Mouse (Mus musculus) hindbrain, embryonic 15.5 days (tissue): Measurements from ENCODE around the gene Nr1h4. TPM values are rescaled to one million over a fixed set of nuclear protein-coding genes. Genes with fewer than 3 reads are reported as not detected.

ENCODE experiments used
- ATAC-seq: fragments of 200-750 bp; cut with Nextera tagmentation; 2 replicates; pipeline ENCODE4 v1.8.0; 2017; ENCODE audit warnings: low read depth, moderate number of reproducible peaks, moderate TSS enrichment; ENCODE audit not compliant: low FRiP score
- H3K27ac ChIP-seq: fragments of 300-500 bp; sonication (generic); replicated peaks from 2 replicates; pipeline ENCODE4 v1.5.1; 2015; ENCODE audit warnings: mild to moderate bottlenecking, inconsistent platforms
- H3K27me3 ChIP-seq: fragments of 300-500 bp; sonication (generic); 2 replicates; pipeline ENCODE4 v1.6.1; 2015; ENCODE audit warnings: control low read depth, inconsistent platforms
- H3K36me3 ChIP-seq: fragments of 300-500 bp; sonication (generic); 2 replicates; pipeline ENCODE4 v1.6.1; 2015; ENCODE audit warnings: control low read depth, inconsistent platforms
- H3K4me1 ChIP-seq: fragments of 300-500 bp; sonication (generic); replicated peaks from 2 replicates; pipeline ENCODE4 v1.6.1; 2015; ENCODE audit warnings: control low read depth, inconsistent platforms
- H3K4me2 ChIP-seq: fragments of 300-500 bp; sonication (generic); 2 replicates; pipeline ENCODE4 v1.6.1; 2015; ENCODE audit warnings: moderate library complexity, mild to moderate bottlenecking, inconsistent platforms
- H3K4me3 ChIP-seq: fragments of 300-500 bp; sonication (generic); 2 replicates; pipeline ENCODE4 v1.5.1; 2015; ENCODE audit warnings: mild to moderate bottlenecking, inconsistent platforms
- H3K9ac ChIP-seq: fragments of 300-500 bp; sonication (generic); 2 replicates; pipeline ENCODE4 v1.6.1; 2015; ENCODE audit warnings: inconsistent platforms
- H3K9me3 ChIP-seq: fragments of 300-500 bp; sonication (generic); 2 replicates; pipeline ENCODE4 v1.6.1; 2016; ENCODE audit warnings: control low read depth, inconsistent platforms
- WGBS: fragments of 180-500 bp; shearing (Covaris S2); methylation state at CpG from one replicate; pipeline ENCODE4 v1.1.7; 2015; 5-methylcytosine and 5-hydroxymethylcytosine counted together
- polyA plus RNA-seq: library from polyadenylated mRNA; unstranded; fragments of >200 nt; fragmentation: Nextera tagmentation; extraction: Ambion mirVana; gene quantifications from 2 replicates; pipeline ENCODE4 v1.2.1, GENCODE M21; 2015

The Nr1h4 gene
- polyA plus RNA-seq, 1 experiment from 2014 or later, result not detected

GRCm38 (mm10) chr10:89519226-89519625 lies 14.2 kb downstream of the Nr1h4 start:
- Histone ChIP-seq H3K9ac (no peak overlapping the region), H3K27me3 (no peaks in the 10 kb centered on the region), H3K36me3 (no peaks in the 10 kb centered on the region), H3K4me2 (no peak overlapping the region), H3K27ac (no peak overlapping the region), H3K4me1 (no peaks in the 10 kb centered on the region), H3K4me3 (no peak overlapping the region), H3K9me3 (no peaks in the 10 kb centered on the region)
- WGBS, result 85% methylated on average over 4 of the region's 4 CpGs
- no peak for ATAC-seq

GRCm38 (mm10) chr10:89518365-89518764 lies 15.0 kb downstream of the Nr1h4 start:
- Histone ChIP-seq H3K9me3 (no peaks in the 10 kb centered on the region), H3K4me3 (no peak overlapping the region), H3K27ac (no peak overlapping the region), H3K4me2 (no peak overlapping the region), H3K4me1 (no peaks in the 10 kb centered on the region), H3K9ac (no peak overlapping the region), H3K36me3 (no peaks in the 10 kb centered on the region), H3K27me3 (no peaks in the 10 kb centered on the region)
- no peak for ATAC-seq
- WGBS, result 87% methylated on average over 2 of the region's 2 CpGs

DNA sequence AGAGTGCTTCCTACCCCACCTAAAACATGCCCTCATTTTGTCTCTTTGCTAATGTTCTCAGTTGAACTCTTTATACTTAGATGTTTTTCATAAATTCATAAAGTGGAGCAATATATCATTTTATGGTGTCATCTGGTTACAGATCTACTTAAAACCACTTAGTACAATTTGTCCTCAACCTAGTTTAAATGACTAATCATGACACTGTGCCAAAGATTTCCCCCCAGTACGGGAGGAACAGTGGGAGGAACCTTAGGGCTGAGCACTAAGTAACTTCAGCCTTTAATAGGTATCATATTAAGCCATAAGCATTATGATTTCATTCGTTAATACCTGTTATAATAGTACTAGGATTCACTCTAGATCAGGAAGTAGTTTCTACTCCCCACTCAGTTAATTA lies 17.6 kb downstream of the Nr1h4 start:
- no peaks in the 10 kb centered on the region for H3K4me1 ChIP-seq
- H3K27me3 ChIP-seq, result no peaks in the 10 kb centered on the region
- H3K36me3 ChIP-seq, result no peaks in the 10 kb centered on the region
- H3K4me2 ChIP-seq, result no peak overlapping the region
- H3K9ac ChIP-seq, result no peak overlapping the region
- H3K9me3 ChIP-seq, result no peaks in the 10 kb centered on the region
- no peak overlapping the region for H3K27ac ChIP-seq
- no peak for ATAC-seq
- WGBS, result 71% methylated on average over 2 of the region's 2 CpGs
- H3K4me3 ChIP-seq, result no peak overlapping the region

GRCm38 (mm10) chr10:89512562-89512961 lies 20.8 kb downstream of the Nr1h4 start:
- no peak for ATAC-seq
- Histone ChIP-seq H3K9ac (no peak overlapping the region), H3K27ac (no peak overlapping the region), H3K36me3 (no peaks in the 10 kb centered on the region), H3K4me1 (no peaks in the 10 kb centered on the region), H3K9me3 (no peaks in the 10 kb centered on the region), H3K27me3 (no peaks in the 10 kb centered on the region), H3K4me2 (no peak overlapping the region), H3K4me3 (no peak overlapping the region)
- 81% methylated on average over 6 of the region's 6 CpGs for WGBS

GRCm38 (mm10) chr10:89510547-89510946 lies 22.8 kb downstream of the Nr1h4 start:
- 90% methylated on average over 2 of the region's 2 CpGs for WGBS
- H3K4me3 ChIP-seq, result no peak overlapping the region
- no peaks in the 10 kb centered on the region for H3K27me3 ChIP-seq
- H3K9me3 ChIP-seq, result no peaks in the 10 kb centered on the region
- ATAC-seq, result no peak
- H3K4me1 ChIP-seq, result no peaks in the 10 kb centered on the region
- no peak overlapping the region for H3K27ac ChIP-seq
- H3K9ac ChIP-seq, result no peak overlapping the region
- H3K4me2 ChIP-seq, result no peak overlapping the region
- no peaks in the 10 kb centered on the region for H3K36me3 ChIP-seq

- H3K4me1 ChIP-seq, result no peaks in the 10 kb centered on the region
- no peak overlapping the region for H3K4me3 ChIP-seq
- H3K27ac ChIP-seq, result no peak overlapping the region
- no peak overlapping the region for H3K9ac ChIP-seq
- no peaks in the 10 kb centered on the region for H3K9me3 ChIP-seq
- no peak for ATAC-seq
- H3K4me2 ChIP-seq, result no peak overlapping the region
- no peaks in the 10 kb centered on the region for H3K36me3 ChIP-seq
- WGBS, result 81% methylated on average over 2 of the region's 2 CpGs
- H3K27me3 ChIP-seq, result no peaks in the 10 kb centered on the region
Measured at GRCm38 (mm10) chr10:89508567-89508966, 24.8 kb downstream of the Nr1h4 start.

DNA sequence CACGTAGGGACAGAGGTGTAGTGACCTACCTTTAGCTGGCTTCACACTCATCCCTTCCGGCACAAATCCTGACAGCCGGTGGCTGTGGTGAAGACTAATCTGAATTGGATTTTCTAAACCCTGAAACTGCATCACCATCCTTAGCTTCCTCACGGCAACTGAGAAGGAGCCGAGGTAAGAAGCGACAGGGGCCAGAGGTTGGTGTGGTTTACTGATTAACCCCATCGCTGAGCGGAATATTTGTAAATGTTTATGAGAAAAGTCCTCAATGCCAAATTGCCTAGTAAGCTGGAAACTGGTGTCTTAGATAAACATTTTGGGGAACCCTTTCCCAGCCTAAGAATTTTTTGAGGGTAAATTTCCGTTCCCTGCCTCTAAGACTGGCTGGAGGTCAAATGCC lies 26.9 kb downstream of the Nr1h4 start:
- no peak for ATAC-seq
- no peak overlapping the region for H3K4me2 ChIP-seq
- no peak overlapping the region for H3K9ac ChIP-seq
- H3K9me3 ChIP-seq, result no peaks in the 10 kb centered on the region
- H3K36me3 ChIP-seq, result no peaks in the 10 kb centered on the region
- H3K4me3 ChIP-seq, result no peak overlapping the region
- no peaks in the 10 kb centered on the region for H3K4me1 ChIP-seq
- 92% methylated on average over 9 of the region's 9 CpGs for WGBS
- no peaks in the 10 kb centered on the region for H3K27me3 ChIP-seq
- H3K27ac ChIP-seq, result no peak overlapping the region

GRCm38 (mm10) chr10:89505592-89505955 lies 27.8 kb downstream of the Nr1h4 start:
- ATAC-seq, result no peak
- H3K36me3 ChIP-seq, result no peaks in the 10 kb centered on the region
- H3K4me3 ChIP-seq, result no peak overlapping the region
- no peaks in the 10 kb centered on the region for H3K27me3 ChIP-seq
- H3K9ac ChIP-seq, result no peak overlapping the region
- 73% methylated on average over 5 of the region's 5 CpGs for WGBS
- H3K4me2 ChIP-seq, result no peak overlapping the region
- no peak overlapping the region for H3K27ac ChIP-seq
- no peaks in the 10 kb centered on the region for H3K4me1 ChIP-seq
- H3K9me3 ChIP-seq, result no peaks in the 10 kb centered on the region

- Histone ChIP-seq H3K9ac (no peak overlapping the region), H3K27ac (no peak overlapping the region), H3K27me3 (no peaks in the 10 kb centered on the region), H3K9me3 (no peaks in the 10 kb centered on the region), H3K4me1 (no peaks in the 10 kb centered on the region), H3K36me3 (no peaks in the 10 kb centered on the region), H3K4me3 (no peak overlapping the region), H3K4me2 (no peak overlapping the region)
- WGBS, result 89% methylated on average over 10 of the region's 10 CpGs
- ATAC-seq, result no peak
Measured at GRCm38 (mm10) chr10:89504952-89505591, 28.3 kb downstream of the Nr1h4 start.

DNA sequence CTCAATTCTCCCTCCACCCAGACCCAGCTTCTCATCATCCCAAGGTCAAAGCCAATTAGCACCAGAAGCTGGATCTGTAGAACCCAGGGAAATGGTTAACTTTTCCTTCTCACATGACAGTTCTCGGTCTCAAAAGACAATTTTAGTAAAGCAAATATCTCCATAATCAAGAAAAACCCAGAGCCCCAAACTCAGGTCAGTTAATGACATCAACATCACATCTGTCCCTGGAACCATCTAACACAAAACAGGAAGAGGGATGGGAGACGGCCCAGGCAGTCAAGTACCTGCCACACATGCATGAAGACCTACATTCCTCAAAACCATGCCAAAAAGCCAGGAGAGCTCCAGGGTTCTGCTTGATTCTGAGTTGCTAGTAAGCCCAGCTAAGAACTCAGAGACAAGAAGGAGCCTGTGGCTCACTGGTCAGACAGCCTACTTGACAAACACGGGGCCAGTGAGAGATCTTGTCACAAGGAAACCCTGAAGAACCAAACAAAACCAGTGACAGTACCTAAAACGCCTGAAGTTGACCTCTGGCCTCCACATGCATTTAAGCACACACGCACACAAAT lies 30.3 kb downstream of the Nr1h4 start:
- H3K4me1 ChIP-seq, result no peaks in the 10 kb centered on the region

GRCm38 (mm10) chr10:89501902-89502301 lies 31.5 kb downstream of the Nr1h4 start:
- Histone ChIP-seq H3K4me3 (no peak overlapping the region), H3K4me2 (no peak overlapping the region), H3K9ac (no peak overlapping the region), H3K27me3 (no peaks in the 10 kb centered on the region), H3K9me3 (no peaks in the 10 kb centered on the region), H3K27ac (no peak overlapping the region), H3K4me1 (no peaks in the 10 kb centered on the region), H3K36me3 (no peaks in the 10 kb centered on the region)
- 93% methylated on average over 6 of the region's 6 CpGs for WGBS
- no peak for ATAC-seq

More for the DNA sequence above, 30.3 kb downstream of the Nr1h4 start:
- no peaks in the 10 kb centered on the region for H3K36me3 ChIP-seq
- WGBS, result 68% methylated on average over 5 of the region's 5 CpGs
- no peak overlapping the region for H3K27ac ChIP-seq
- H3K9ac ChIP-seq, result no peak overlapping the region
- no peaks in the 10 kb centered on the region for H3K9me3 ChIP-seq
- no peak overlapping the region for H3K4me2 ChIP-seq
- no peaks in the 10 kb centered on the region for H3K27me3 ChIP-seq
- H3K4me3 ChIP-seq, result no peak overlapping the region
- ATAC-seq, result no peak

DNA sequence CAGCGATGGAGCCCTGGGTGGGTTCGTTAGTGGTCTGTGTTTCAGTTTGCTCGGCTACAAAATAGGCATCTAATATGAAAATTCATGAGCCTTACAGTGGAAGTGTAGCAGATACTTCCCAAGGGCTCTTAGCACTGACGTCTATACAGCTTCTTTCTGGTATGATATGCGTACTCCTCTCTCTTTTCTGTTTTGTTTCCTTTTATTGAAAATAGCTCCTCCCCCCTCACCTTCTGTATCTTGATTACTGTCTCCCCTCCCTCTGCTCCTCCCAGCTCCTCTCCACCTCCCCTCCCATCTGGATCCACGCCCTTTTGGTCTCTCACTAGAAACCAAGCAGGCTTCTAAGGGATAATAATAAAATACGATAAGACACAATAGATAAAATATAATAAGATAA lies 37.8 kb downstream of the Nr1h4 start:
- no peaks in the 10 kb centered on the region for H3K4me1 ChIP-seq
- 78% methylated on average over 7 of the region's 7 CpGs for WGBS
- no peak overlapping the region for H3K4me2 ChIP-seq

GRCm38 (mm10) chr10:89491321-89491720 lies 42.1 kb downstream of the Nr1h4 start:
- H3K9ac ChIP-seq, result no peak overlapping the region
- ATAC-seq, result no peak
- no peaks in the 10 kb centered on the region; the same call in 1 of the 2 replicates for H3K27me3 ChIP-seq
- H3K4me2 ChIP-seq, result no peak overlapping the region
- H3K4me3 ChIP-seq, result no peak overlapping the region
- no peak overlapping the region for H3K27ac ChIP-seq
- H3K9me3 ChIP-seq, result no peaks in the 10 kb centered on the region
- WGBS, result 10% methylated on average over 3 of the region's 3 CpGs
- no peaks in the 10 kb centered on the region for H3K4me1 ChIP-seq
- H3K36me3 ChIP-seq, result no peaks in the 10 kb centered on the region

More for the DNA sequence above, 37.8 kb downstream of the Nr1h4 start:
- no peaks in the 10 kb centered on the region; the same call in 1 of the 2 replicates for H3K27me3 ChIP-seq
- H3K9ac ChIP-seq, result no peak overlapping the region
- no peaks in the 10 kb centered on the region for H3K9me3 ChIP-seq
- H3K36me3 ChIP-seq, result no peaks in the 10 kb centered on the region
- ATAC-seq, result no peak
- no peak overlapping the region for H3K27ac ChIP-seq
- no peak overlapping the region for H3K4me3 ChIP-seq
